Mouse (Mus musculus) spleen, postnatal 4 days (tissue): ENCODE measurements around the gene Gprc5d.

Experiments used
- DNase-seq, 2 experiments: peaks; one replicate each; pipeline ENCODE4 v3.0.0; 2022; ENCODE audit warnings: low spot score in 2 of 2

Gprc5d gene

DNA sequence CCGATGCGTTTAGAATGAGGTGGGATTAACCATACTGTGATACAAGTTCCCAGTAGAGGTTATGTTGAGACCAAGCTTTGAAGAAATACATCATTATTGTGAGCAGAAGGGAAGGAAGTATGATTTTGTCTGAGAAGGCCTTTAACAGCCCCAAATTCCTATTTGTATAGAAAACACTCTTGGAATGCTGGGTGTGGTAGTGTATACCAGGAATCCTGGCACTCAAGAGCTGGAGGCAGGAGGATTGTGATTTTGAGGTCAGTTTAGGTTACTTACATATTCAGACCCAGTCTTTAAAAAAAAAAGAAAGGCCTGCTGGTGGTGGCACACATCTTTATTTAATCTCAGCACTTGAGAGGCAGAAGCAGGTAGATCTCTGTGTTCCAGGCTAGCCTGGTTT lies 47.7 kb downstream of the Gprc5d start:
- no peak for DNase-seq

DNA sequence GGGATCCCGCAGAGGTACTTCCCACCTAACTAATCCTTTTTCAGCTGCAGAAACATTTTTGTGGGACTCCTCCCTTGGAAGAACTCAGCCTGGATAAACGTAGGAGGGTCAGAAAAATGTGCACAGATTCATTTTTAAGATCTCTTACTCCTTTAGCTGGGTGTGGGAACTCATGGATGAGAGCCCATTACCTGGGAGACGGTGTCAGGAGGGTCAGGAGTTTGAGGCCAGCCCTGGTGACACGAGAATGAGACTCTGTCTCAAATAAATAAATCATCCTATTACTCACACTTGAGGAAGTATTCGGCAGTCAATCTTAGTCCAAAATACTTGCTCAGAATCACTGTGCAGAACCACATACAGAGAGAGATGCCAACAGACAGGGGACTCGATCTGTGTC lies 48.2 kb downstream of the Gprc5d start:
- DNase-seq, result no peak

DNA sequence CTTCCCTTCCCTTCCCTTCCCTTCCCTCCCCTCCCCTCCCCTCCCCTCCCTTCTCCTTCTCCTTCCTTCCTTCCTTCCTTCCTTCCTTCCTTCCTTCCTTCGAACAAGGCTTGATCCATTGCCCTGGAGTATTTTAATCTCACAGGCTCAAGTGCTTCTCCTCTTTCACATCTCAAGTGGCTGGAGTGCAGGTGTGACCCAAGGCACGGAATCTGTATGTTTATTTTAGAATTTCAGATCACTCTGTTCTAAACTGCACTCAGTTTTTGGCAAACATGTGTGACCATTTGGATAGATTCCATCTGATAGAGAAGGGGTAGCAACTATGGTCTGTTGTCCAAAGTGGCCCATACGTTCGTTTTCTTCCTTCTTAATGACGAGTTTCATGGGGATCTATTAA lies 49.9 kb downstream of the Gprc5d start:
- no peak for DNase-seq

DNA sequence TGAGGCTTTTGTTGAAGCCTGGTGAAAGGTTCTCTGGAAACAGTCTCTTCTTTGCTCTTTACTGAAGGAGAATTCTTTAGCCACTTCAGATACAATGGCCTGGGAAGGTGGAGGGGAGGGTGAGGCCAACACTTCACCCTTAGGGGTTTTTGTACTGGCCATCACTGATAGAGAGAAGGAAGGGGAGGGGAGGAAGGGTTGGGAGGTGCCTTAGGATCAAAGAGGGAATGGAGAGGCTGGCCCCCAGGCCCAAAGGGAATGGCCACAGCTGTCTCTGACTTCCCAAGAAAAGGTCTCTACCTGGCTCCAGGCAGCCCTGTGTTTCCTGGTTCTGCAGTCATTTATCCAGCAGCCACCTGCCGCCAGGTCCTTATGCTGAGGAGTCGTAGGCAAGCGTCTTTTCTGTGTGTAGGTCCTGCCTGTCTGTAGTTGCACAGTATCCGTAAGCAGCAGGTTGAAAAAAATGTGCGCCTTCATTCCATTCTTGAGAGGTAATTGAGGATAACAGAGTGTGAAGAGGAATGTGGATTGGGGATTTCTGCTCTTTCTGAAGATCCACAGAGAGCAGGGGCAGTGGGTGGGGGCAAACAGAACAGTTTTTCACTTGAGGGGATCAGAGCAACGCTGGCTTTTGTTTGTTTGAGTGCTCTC lies 51.2 kb downstream of the Gprc5d start:
- DNase-seq, result no peak

DNA sequence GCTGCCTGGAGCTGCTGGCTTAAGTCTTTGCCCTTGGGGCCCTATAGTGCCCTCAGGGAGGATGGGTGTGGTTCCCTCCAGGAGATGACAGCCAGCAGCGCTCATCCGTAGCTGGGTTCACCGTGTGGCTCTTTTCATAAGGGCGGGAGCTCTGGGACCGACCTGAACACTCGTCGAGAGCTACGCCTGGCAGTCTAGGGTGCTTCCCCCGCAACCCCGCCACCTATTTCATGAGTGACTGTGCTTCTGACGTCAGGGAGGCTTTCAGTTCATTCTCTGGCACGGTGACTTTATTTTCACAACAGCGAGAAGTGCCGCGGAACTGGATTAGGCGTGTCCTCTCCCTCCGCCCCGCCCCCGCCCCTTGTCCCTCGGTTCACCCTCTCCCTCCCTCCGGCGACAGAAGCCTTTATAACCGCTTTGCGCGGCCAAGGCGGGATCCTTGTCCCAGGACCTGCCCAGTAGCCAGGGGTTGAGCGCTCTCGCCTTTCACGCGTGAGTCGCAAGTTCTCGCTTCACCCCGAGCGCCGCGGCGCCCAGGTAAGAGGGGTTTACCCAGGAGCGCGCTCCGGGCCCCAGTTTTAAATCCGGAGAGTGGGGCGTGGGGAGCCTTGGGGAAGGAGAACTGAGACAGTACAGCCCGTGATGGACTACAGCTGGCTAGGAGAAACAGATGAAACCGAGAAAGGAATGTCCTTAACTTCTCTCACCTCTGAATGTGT lies 52.7 kb downstream of the Gprc5d start, which contains the start of gene Gprc5a:
TSS of gene Gprc5a (plus strand) at position 416 of the 722 bp plus-strand sequence.
- peak; percentile 21 to 66 for DNase-seq

DNA sequence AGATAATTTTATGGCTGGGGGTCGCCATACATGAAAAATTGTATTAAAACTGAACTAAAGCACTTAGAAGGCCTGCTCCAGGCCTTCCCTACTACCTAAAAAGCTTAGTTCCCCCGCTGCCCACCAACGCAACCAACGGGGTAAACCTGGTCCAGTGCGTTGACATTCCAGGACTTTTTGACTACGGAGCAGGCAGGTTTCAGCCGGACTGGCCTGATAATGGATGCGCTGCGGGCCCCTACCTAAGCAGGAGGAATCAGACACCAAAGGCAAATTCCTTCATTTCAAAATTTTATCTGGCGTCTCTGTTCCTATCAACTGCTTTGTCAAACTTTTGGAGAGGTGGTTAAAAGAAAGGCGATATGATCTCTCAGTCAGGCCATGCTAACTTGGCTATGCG lies 53.5 kb downstream of the Gprc5d start:
- DNase-seq, result no peak

DNA sequence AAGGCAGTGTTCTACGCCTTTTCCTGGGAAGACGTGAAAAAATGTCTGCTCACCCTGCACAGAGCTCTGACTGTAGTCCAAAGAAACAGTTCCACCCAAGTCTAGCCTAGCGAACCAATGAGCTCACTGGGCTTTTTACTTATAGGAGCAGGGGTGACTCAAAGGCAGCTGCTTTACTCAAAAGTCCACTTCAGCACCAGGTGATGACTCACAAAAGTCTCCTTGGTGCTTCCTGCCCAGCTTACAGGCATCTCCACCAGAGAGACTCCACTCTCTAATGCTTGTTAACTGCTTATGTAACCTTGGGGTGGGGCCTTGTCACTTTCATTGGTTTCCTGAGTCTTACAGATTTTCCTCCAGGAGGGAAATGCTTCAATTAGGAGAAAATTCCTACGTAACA lies 57.4 kb downstream of the Gprc5d start:
- no peak for DNase-seq
